Mouse (Mus musculus) left cerebral cortex, adult 11 months (tissue): ENCODE results near the gene 5530400C23Rik.
"Not testable (repeated sequence)": the region's sequence is repeated elsewhere in the genome, so short reads cannot be mapped to it uniquely, and the experiment has no call there.

Source experiments
- DNase-seq: peaks from one replicate; pipeline ENCODE4 v3.0.0; 2022; ENCODE audit warnings: low spot score

The 5530400C23Rik gene

DNA sequence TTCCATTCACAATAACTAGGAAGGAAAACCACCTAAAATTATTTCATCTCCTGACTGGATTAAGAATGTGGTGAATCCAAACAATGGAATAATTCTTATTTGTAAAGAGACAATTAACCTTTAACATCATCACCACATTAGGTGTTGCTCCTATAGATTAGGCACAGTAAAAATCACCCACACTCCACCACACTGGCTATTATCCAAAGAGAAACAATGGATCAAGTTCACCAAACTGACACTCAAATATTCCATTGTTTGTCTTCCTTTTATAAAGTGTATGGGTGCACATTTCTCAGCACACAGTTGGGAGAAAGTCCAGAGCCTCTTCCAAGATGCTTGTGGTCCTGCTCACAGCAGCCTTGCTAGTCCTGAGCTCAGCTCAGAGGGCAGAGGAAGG lies at the start of gene 5530400C23Rik:
5530400C23Rik (plus strand) TSS at position 301 of the 400 bp plus-strand sequence.
- DNase-seq, result not testable (repeated sequence)

DNA sequence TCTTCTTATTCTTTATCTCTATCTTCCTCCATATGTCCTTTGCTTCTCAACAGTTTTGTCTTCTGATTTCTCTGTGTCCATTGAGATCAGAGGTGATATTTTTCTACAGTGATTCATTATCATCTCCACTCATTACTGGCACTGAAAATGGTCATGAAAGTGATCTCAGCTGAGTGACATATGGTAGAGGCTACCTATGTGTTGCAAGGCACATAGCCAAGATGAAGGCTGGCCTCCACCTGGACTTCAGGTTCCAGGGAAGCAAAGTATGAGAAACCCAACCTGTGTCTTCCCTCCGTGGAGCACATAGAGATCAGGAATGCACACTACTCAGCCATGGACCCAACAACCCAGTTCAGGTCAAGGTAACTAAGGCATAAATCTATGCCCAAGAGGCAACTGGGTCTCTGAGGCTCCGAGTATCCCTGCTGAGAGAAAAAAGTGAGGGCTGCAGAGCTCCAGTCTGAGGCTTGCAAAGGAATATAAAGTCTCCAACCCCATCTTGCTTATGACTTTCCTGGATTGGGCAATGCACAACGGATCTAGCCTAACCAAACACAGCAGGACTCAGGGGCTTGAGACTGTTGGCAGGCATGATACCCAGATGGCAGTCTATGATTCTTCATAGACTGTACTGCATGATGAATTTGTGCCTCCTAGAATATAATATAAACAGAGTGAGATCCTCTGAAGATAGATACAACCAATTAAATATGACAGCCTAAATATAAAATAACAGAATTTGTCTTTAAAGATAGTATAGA lies 14.1 kb downstream of the 5530400C23Rik start:
- no peak for DNase-seq

DNA sequence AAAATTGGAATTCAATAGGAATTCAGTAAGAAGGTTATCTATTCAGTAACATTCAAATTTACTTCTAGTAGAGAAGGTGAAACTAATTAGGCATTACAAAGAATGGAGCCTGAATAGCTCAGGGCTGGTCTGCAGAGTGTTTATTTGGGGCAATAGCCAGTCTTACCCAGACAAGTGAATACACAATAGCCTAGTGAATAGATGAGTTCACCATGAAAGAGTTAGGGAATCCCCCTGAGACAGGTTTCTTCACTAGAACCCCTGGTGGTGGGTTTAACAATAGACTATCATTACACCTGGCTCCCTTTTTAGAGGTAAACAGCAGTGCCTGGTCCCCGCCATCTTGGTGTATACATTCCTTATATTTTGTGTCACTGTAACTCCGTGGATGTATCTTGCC lies 21.9 kb downstream of the 5530400C23Rik start:
- not testable (repeated sequence) for DNase-seq

DNA sequence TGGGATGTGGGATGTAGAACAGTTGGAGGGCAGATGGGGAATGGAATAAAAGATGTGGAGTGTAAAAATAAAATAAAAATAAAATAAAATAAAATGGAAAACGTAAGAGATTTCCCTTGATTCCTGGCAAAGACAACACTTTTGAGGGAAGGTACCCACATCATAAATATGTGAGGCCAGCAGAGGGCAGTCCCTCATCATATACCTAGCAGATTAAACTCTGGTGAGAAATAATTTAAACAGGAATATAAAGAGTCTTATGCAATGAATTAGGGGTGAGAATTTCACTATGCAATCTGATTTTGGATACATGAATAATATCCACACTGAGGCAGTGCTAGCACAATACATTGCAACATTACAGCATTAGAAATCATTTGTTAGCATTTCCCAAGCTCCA lies 46.5 kb downstream of the 5530400C23Rik start:
- DNase-seq, result no peak

DNA sequence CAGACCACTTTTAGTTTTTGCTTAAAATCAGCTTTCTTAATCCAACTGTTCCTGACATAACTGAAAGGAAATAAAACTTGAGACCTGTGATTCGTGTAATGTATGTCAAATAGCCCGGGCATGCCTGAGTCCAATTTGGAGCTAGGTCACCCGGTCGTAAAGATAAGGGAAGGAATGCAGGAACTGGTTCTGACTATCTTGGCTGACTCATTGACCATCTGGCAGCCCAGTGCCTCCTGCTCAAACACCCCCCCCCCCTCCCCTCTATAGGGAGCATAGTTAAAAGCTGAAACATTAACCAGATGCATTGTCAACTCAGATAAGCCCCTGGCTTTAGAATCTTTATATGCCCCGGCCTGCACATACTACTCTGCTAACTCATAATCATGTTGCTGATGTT lies 49.7 kb downstream of the 5530400C23Rik start:
- DNase-seq, result not testable (repeated sequence)
